Mouse (Mus musculus): ENCODE results near the gene Olfr1395.

The Olfr1395 gene

DNA sequence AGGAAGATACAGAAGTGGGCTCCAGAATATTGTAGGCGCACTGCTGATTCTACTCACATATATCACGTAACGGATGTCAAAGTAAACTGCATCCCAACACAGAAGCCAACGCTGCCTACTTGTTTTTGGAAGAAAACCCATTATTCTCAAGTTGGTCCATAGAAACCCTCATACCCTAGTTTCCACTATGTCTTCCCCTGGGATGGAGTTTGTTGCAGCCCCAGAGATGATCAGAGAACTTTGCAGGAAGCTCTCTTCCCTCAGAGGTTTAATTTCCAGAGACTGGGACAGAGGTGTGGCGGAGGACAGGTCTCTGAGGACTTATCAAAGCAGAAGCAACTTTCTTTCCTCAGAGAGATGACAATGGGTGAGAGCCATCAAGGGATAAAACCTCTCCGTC is at the start of gene Olfr1395:
Gene Olfr1395, plus strand, starts transcription at position 301 of the 400 bp plus-strand sequence.
- in situ Hi-C loops (cut with MboI): no loop called here

DNA sequence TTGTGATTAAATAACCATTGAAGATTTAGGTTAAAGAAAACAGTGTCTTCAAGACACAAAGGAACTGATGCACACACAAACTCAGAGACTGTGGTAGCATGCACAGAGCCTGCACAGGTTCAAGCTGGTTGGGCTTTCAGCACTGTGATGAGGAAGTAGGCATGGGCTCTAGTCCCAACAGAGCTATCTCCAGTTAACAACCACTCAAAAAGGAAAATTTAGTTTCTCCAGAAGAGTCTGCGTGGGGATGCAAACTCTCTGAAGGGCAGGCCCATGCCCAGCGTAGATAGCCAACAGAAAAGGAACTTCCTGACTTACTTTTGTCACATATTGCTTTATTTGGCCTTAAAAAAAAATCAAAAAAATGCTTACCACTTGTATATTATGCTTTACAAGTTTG is 49.3 kb upstream of the Olfr1395 start:
- in situ Hi-C loops (cut with MboI): no loop called here

- in situ Hi-C loops (cut with MboI): no loop called here
These were observed 48.0 kb upstream of the Olfr1395 start for GRCm38 (mm10) chr11:49093861-49094660.

DNA sequence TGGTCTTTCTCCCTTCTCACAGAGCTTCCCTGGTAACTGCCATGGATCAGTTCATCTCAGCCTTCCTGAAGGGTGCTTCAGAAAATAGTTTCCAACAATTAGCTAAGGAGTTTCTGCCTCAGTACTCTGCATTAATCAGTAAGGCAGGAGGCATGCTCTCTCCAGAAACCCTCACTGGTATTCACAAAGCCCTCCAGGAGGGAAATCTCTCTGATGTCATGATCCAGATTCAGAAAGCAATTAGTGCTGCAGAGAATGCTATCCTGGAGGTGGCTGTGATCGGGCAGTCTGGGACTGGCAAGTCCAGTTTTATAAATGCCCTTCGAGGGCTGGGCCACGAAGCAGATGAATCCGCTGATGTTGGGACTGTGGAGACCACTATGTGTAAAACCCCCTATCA is 46.7 kb upstream of the Olfr1395 start:
- in situ Hi-C loops (cut with MboI): loop anchor here (5.0 kb wide), 1 partner anchor 233 kb away; no protein-coding TSS in a partner anchor

DNA sequence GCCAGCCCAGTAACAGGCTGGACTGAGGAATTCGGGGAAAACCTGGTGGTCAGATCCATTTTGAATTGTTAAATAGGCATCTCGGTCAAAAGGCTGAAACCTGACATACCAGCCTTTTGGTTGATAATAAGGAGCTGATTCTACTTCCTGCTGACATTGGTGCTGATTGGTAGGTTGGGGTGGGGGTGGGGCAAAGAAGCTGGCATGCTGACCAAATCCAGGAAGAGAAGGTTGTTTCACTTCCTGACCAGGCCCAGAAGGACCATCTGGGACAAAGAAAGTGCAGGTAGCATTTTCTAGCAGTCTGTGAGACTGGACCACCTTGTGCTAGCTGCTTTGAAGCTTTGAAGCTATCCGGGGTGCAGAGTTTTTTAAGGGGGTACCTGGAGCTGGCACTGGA is 41.7 kb upstream of the Olfr1395 start:
- in situ Hi-C loops (cut with MboI): no loop called here

DNA sequence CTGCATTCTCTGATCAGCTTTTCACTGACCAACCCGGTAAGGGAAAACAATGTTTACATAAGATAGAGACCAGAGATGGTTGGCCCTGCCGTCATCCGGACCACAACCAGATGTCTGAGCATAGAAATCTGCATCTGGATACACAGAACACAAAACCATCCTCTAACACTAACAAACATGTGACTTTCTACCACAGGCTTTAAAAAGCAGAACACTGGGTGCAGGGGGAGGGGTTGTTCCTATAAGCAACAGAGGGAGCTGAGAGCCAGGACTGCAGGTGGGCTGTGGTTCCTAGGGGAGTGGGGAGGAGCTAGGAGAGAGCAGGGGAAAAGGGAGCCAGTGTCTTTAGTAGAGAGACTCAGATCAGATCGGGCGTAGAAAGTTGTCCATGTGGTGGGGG is 40.6 kb upstream of the Olfr1395 start:
- in situ Hi-C loops (cut with MboI): no loop called here

GRCm38 (mm10) chr11:49103047-49103693 is 38.9 kb upstream of the Olfr1395 start:
- in situ Hi-C loops (cut with MboI): no loop called here

- in situ Hi-C loops (cut with MboI): loop anchor here (5.0 kb wide), 1 partner anchor 333 kb away; no protein-coding TSS in a partner anchor
These were observed 36.3 kb upstream of the Olfr1395 start for GRCm38 (mm10) chr11:49105752-49106151.

GRCm38 (mm10) chr11:49107650-49108537 is 34.2 kb upstream of the Olfr1395 start:
- in situ Hi-C loops (cut with MboI): loop anchor here (5.0 kb wide), 1 partner anchor 336 kb away; no protein-coding TSS in a partner anchor

DNA sequence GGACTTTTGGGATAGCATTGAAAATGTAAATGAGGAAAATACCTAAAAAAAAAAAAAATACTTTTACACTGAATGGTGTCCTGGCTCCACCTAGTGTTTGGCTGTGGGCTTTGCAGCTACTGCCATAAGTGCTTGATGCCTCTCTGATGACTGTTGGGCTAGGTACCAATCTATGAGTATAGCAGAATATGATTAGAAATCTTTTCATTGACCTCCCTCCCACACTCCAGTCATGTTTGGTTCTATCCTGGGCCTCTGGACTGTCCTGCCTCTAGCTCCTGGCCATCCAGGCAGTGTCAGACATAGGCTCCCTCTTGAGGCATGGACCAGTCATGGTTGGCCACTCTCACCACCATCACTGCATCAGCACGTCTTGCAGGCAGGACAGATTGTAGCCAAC is 33.2 kb upstream of the Olfr1395 start:
- in situ Hi-C loops (cut with MboI): loop anchor here (5.0 kb wide), 1 partner anchor 337 kb away; no protein-coding TSS in a partner anchor

GRCm38 (mm10) chr11:49111000-49111399 is 31.1 kb upstream of the Olfr1395 start:
- in situ Hi-C loops (cut with MboI): no loop called here

GRCm38 (mm10) chr11:49112624-49113219 is 29.4 kb upstream of the Olfr1395 start:
- in situ Hi-C loops (cut with MboI): no loop called here

- in situ Hi-C loops (cut with MboI): no loop called here
These were observed 27.9 kb upstream of the Olfr1395 start for GRCm38 (mm10) chr11:49114158-49114557.

GRCm38 (mm10) chr11:49114774-49115173 is 27.3 kb upstream of the Olfr1395 start, which contains the start of gene Olfr1396:
Gene Olfr1396 (minus strand): TSS chr11:49114874.
- in situ Hi-C loops (cut with MboI): no loop called here

- in situ Hi-C loops (cut with MboI): no loop called here
These were observed 22.4 kb upstream of the Olfr1395 start for GRCm38 (mm10) chr11:49119635-49120034.

DNA sequence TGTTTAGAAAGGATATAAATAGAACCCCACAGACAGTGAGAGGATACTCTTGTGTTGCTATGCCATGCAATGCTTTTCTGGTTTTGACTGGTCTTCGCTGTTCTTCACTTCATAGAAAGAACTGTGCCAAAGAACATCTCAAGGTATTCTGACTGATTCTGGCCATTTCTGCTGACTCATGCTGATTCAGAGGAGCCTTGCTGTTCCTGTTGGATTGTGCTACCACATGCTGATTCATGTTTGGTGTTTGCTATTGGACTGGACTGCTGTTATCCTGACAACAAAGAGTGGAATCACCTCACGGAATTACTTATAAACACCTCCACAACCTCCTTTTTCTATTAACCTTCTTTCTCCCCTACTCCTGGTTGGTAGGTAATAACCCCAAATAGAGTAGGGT is 17.9 kb upstream of the Olfr1395 start:
- in situ Hi-C loops (cut with MboI): no loop called here

GRCm38 (mm10) chr11:49154077-49154476 is 12.0 kb downstream of the Olfr1395 start, which contains the start of gene Olfr1394:
Gene Olfr1394 (plus strand): TSS chr11:49154377.
- in situ Hi-C loops (cut with MboI): no loop called here

GRCm38 (mm10) chr11:49156821-49157814 is 15.0 kb downstream of the Olfr1395 start:
- in situ Hi-C loops (cut with MboI): no loop called here

DNA sequence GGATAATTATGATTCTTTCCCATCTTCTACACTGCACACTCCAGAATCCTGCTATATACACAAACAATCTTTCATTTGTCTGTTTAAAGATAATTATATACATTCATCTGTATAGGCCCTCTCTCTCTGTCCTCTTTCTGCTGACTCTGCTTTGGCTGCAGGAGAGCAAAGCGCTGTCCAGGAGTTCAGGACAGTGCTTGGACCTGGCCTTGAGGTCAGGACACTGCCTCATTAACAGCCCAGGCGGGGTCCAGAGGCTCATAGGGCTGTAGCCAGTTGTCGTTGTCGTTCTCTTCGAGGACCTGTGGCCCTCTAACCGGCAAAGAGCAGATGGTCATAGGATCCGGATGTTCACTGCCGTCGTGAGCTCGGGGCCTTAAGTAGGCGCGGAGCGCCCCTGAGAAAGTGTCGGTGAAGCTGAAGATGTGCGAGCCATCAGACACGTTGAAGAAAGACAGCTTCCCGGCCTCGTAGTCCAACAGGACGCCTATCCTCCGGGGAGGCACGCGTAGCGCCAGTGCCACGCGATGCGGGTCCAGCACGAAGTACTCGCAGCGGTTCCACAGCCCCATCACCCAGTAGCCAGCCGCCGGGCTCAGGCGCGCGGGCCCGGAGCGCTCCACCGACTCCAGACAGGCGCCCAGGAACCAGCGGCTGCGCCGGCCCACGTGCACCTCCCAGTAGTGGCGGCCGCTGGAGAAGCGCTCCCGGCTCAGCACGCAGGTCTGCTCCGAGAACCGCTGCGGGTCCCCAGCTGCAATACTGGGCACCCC is 27.0 kb downstream of the Olfr1395 start:
- in situ Hi-C loops (cut with MboI): no loop called here

Measured in mature B cell (primary cell).